Mouse (Mus musculus) embryonic facial prominence, embryonic 11.5 days (tissue): ENCODE measurements around the gene Adap1. TPM values are rescaled to one million over a fixed set of nuclear protein-coding genes. Genes with fewer than 3 reads are reported as not detected.

ENCODE experiments used
- ATAC-seq: fragments of 200-750 bp; cut with Nextera tagmentation; replicated peaks from 2 replicates; pipeline ENCODE4 v1.8.0; 2017; ENCODE audit warnings: low read depth; ENCODE audit not compliant: insufficient number of reproducible peaks, low FRiP score, low TSS enrichment
- DNase-seq: peaks from one replicate; pipeline ENCODE4 v3.0.0-alpha.2; 2015; ENCODE audit warnings: low spot score
- H3K27ac ChIP-seq: fragments of 300-500 bp; sonication (generic); replicated peaks from 2 replicates; pipeline ENCODE4 v1.5.1; 2014; ENCODE audit warnings: mild to moderate bottlenecking, low read depth, low read length, control low read depth
- H3K27me3 ChIP-seq: fragments of 300-500 bp; sonication (generic); 2 replicates; pipeline ENCODE4 v1.6.1; 2014; ENCODE audit warnings: mild to moderate bottlenecking, low read length, moderate library complexity, mixed read lengths; ENCODE audit not compliant: control insufficient read depth, insufficient read depth
- H3K36me3 ChIP-seq: fragments of 300-500 bp; sonication (generic); replicated peaks from 2 replicates; pipeline ENCODE4 v1.6.1; 2014; ENCODE audit warnings: low read depth, mild to moderate bottlenecking, low read length, moderate library complexity, mixed read lengths; ENCODE audit not compliant: control insufficient read depth, insufficient read depth
- H3K4me1 ChIP-seq: fragments of 300-500 bp; sonication (generic); 2 replicates; pipeline ENCODE4 v1.6.1; 2014; ENCODE audit warnings: low read length, mixed read lengths; ENCODE audit not compliant: control insufficient read depth, insufficient read depth
- H3K4me2 ChIP-seq: fragments of 300-500 bp; sonication (generic); 2 replicates; pipeline ENCODE4 v1.6.1; 2014; ENCODE audit warnings: low read depth, mild to moderate bottlenecking, control low read depth, low read length, moderate library complexity
- H3K4me3 ChIP-seq: fragments of 300-500 bp; sonication (generic); 2 replicates; pipeline ENCODE4 v1.5.1; 2014; ENCODE audit warnings: low read depth, low read length, control low read depth
- H3K9ac ChIP-seq: fragments of 300-500 bp; sonication (generic); replicated peaks from 2 replicates; pipeline ENCODE4 v1.6.1; 2014; ENCODE audit warnings: mild to moderate bottlenecking, control low read depth, low read length
- H3K9me3 ChIP-seq: fragments of 300-500 bp; sonication (generic); replicated peaks from 2 replicates; pipeline ENCODE4 v1.6.1; 2016; ENCODE audit warnings: mild to moderate bottlenecking, low read length, inconsistent platforms, mixed read lengths; ENCODE audit not compliant: control insufficient read depth
- WGBS: fragments of 180-500 bp; shearing (Covaris S2); extraction: QIAGEN DNeasy Blood & Tissue Kit; methylation state at CpG from one replicate; pipeline ENCODE4 v1.1.7; 2014; 5-methylcytosine and 5-hydroxymethylcytosine counted together
- polyA plus RNA-seq: library from polyadenylated mRNA; unstranded; fragments of >200 nt; fragmentation: Nextera tagmentation; extraction: Ambion mirVana; gene quantifications from 2 replicates; pipeline ENCODE4 v1.2.1, GENCODE M21; 2014

The Adap1 gene
- polyA plus RNA-seq, 1 experiment from 2014 or later = 1.7 TPM

GRCm38 (mm10) chr5:139286142-139286941 is 39.1 kb downstream of the Adap1 start:
- no peaks in the 10 kb centered on the region for H3K27me3 ChIP-seq
- no peaks in the 10 kb centered on the region for H3K36me3 ChIP-seq
- DNase-seq = no peak
- WGBS = 65% methylated on average over 14 of the region's 14 CpGs
- no peak overlapping the region for H3K4me3 ChIP-seq
- H3K9ac ChIP-seq = no peak overlapping the region
- no peaks in the 10 kb centered on the region for H3K4me1 ChIP-seq
- H3K27ac ChIP-seq = no peak overlapping the region
- no peaks in the 10 kb centered on the region for H3K9me3 ChIP-seq
- no peak for ATAC-seq
- no peak overlapping the region for H3K4me2 ChIP-seq

DNA sequence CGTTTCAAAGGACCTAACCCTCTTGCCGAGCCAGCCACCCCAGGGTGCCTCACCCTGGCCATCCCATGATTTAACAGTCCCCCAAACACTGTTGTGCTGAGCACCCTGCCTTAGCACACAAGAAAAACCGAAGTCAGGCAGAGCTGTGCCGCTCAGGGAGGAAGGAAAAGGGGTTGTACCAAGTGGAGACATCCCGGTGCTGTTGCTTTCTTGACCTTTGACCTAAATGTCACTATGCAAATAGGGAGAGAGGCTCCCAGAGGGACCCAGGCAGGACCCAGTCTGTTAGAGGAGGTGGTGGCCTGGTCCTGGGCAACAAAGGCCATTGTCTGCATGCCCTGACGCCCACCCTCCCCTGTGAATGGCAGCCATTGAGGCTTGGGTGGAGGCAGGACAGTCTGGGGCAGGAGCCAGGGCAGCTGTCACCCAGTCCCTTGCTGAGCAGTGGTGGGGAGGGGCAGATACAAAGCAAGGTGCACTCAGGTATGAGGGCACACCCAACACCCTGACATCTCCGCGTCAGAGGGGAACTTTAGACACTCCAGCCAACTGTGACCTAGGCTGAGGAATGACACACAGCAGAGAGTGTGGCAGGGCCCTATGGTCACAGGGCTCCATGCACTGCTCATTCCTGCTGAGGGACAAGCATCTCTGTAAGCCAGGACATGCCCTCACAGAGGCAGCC is 39.9 kb downstream of the Adap1 start:
- no peak for ATAC-seq
- no peak overlapping the region for H3K4me2 ChIP-seq
- no peaks in the 10 kb centered on the region for H3K4me1 ChIP-seq
- no peak for DNase-seq
- no peaks in the 10 kb centered on the region for H3K9me3 ChIP-seq
- whole genome bisulfite sequencing = 49% methylated on average over 8 of the region's 8 CpGs
- H3K36me3 ChIP-seq = no peaks in the 10 kb centered on the region
- no peak overlapping the region for H3K4me3 ChIP-seq
- no peak overlapping the region for H3K9ac ChIP-seq
- no peak overlapping the region for H3K27ac ChIP-seq
- no peaks in the 10 kb centered on the region for H3K27me3 ChIP-seq

DNA sequence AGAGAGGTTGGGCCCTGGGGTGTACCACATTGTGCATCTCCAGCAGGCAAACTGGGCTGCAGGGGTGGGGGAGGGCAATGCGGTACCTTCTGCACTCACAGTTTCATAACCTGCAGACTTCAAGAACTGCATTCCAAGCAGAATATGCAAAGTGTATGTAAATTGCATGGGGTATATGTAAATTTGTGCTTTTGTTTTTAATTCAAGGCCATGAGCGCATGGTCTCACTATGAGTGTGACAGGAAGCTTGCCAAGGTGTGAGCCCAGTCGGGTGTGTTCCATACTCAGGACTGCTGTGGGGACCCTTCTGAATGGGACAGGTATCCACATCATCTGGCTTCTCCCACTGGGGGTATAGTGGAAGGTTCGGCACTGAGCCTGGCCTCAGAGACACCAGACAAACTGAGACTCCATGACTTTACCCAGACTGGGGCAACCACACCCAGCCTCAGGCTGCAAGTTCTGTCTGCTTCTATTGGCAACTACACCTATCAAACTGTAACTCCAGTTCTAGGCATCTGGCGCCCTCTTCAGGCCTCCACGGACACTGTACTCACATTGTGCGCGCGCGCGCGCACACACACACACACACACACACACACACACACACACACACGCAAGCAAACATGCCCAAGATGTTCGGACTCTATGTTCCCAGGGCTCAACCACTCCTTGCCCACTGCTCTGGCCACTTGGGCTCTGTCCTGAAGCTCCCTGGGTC is 41.8 kb downstream of the Adap1 start:
- WGBS = 96% methylated on average over 14 of the region's 14 CpGs
- Histone ChIP-seq H3K36me3 (no peaks in the 10 kb centered on the region), H3K4me1 (no peaks in the 10 kb centered on the region), H3K27me3 (no peaks in the 10 kb centered on the region), H3K4me2 (no peak overlapping the region), H3K9ac (no peak overlapping the region), H3K27ac (no peak overlapping the region), H3K4me3 (no peak overlapping the region), H3K9me3 (no peaks in the 10 kb centered on the region)
- no peak for ATAC-seq
- DNase-seq = no peak

- Histone ChIP-seq H3K27ac (no peak overlapping the region), H3K4me3 (no peak overlapping the region), H3K9me3 (no peaks in the 10 kb centered on the region), H3K4me1 (no peaks in the 10 kb centered on the region), H3K9ac (no peak overlapping the region), H3K36me3 (no peaks in the 10 kb centered on the region), H3K4me2 (no peak overlapping the region), H3K27me3 (no peaks in the 10 kb centered on the region)
- DNase-seq (peak; percentile 92), ATAC-seq (peak; percentile 49; the same call in 1 of the 2 replicates)
- 5% methylated on average over 15 of the region's 15 CpGs for WGBS
Observed at GRCm38 (mm10) chr5:139282191-139282590, 43.2 kb downstream of the Adap1 start.

DNA sequence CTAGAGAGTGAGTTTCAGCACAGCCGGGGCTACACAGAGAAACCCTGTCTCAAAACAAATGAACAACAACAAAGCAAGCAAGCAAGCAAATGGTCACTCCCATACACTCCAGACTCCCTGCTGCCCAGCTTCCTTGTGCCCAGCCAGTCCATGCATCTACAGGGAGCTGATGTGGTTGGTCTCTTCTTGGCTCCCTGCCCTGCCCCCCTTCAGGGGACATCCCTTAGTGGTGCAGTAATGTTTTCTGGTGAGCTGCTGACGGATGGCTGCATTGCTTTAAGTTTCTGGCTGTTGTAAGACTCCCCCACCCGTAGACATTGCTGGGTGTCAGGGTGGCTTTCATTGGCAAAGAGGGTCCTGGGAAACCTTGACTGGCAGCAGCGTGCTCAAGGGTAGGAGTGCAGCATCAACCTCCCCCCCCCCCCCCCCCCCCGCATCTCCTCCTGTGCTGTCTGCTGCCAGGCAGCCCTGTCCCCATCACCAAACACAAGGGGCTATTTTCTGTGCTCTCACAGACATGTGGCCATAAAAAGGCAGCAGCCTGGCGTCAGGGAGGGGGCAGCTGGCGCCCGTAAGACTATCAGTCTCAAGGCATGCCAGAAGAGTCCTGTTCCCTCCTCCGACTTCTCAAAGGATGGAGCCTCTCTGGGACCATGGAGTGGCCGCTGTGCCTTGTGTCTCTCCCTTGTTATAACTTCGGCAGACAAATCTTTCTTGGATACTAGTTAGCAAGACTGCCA is 43.9 kb downstream of the Adap1 start:
- H3K4me2 ChIP-seq = no peak overlapping the region
- ATAC-seq = no peak
- H3K27ac ChIP-seq = no peak overlapping the region
- H3K4me3 ChIP-seq = no peak overlapping the region
- DNase-seq = no peak
- H3K9ac ChIP-seq = no peak overlapping the region
- no peaks in the 10 kb centered on the region for H3K4me1 ChIP-seq
- H3K27me3 ChIP-seq = no peaks in the 10 kb centered on the region
- H3K9me3 ChIP-seq = no peaks in the 10 kb centered on the region
- H3K36me3 ChIP-seq = no peaks in the 10 kb centered on the region
- WGBS = 62% methylated on average over 10 of the region's 11 CpGs

DNA sequence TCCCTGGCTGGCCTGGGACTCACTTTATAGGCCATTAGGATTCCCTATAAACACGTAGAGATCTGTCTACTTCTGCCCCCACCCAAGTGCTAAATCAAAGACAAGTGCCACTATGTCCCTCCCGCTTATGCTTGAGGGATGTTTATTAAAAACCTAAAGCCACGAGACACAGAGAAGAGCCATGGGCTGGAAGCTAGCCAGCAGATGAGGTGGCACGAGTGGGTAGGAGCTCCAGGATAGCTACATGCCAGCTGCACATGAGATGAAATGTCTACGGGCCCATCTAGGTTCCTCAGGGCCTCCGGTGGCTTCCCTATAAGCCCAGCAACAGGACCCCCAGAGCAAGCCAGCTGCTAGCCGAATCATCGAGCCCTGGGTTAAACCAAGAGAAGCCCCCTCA is 48.1 kb downstream of the Adap1 start:
- DNase-seq (no peak), ATAC-seq (no peak)
- Histone ChIP-seq H3K4me3 (no peak overlapping the region), H3K4me2 (no peak overlapping the region), H3K9me3 (no peaks in the 10 kb centered on the region), H3K27me3 (no peaks in the 10 kb centered on the region), H3K27ac (no peak overlapping the region), H3K4me1 (no peaks in the 10 kb centered on the region), H3K9ac (no peak overlapping the region), H3K36me3 (no peaks in the 10 kb centered on the region)
- WGBS = 82% methylated on average over 8 of the region's 8 CpGs

GRCm38 (mm10) chr5:139271994-139272554 is 53.3 kb downstream of the Adap1 start:
- H3K9ac ChIP-seq = no peak overlapping the region
- no peak overlapping the region for H3K4me3 ChIP-seq
- no peaks in the 10 kb centered on the region for H3K9me3 ChIP-seq
- WGBS = 45% methylated on average over 8 of the region's 8 CpGs
- H3K27me3 ChIP-seq = no peaks in the 10 kb centered on the region
- H3K27ac ChIP-seq = no peak overlapping the region
- ATAC-seq (no peak), DNase-seq (no peak)
- no peak overlapping the region for H3K4me2 ChIP-seq
- H3K36me3 ChIP-seq = peaks cover 1% of the 10 kb centered on the region
- H3K4me1 ChIP-seq = no peaks in the 10 kb centered on the region
